Mouse (Mus musculus): Measurements from ENCODE around the gene Cdk17. TPM values are rescaled to one million over a fixed set of nuclear protein-coding genes. Genes with fewer than 3 reads are reported as not detected.

Gene Cdk17
- total RNA-seq, 2 experiments from 2014 or later = 36.3 to 41.6 TPM

DNA sequence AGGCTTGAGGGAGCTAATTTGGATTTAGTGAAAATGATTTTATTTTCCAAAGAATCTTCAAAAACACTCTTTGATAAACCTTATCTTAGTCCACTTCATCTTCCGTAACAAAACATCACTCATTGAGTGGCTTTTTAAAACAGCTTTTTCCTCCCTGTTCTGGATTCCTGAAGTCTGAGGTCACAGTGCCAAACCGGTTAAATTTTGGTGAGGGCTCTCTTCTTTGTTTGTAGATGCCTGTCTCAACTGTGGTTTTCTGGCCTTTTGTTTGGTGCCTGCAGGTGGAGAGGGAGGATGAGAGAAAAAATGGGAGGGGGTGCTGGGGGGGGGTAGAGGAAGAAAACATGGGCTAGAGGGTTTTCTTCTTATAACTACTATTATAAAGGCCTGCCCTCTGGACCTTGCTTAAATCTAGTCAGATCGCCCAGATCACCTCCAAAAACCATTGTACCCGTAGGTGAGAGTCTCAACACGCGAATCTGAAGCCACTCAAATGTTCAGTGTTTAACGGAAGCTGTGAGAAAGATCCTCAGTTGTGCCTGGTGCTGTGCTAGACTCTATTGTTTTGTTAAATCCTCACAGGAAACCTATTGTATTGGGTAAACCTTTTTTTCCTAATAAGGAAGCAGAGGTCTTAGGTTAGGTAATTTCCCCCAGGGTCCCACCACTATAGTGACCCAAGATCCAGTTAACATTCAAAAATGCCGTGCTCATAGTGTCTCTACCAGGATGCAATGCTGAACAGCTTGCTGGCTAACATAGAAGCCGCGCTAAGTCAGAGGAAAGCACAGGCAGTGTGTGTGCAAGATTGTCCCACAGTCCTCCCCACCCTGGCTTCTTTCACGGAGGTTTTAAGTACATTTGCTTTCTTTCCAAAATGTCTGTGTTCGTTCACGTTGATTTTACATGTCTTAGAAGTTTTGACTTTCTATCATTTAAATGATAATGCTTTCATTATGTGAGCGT, 5.0 kb downstream of the Cdk17 start:
- ATAC-seq (replicated peaks; ENCODE audit: poor library complexity, severe bottlenecking) = peak; percentile 63

DNA sequence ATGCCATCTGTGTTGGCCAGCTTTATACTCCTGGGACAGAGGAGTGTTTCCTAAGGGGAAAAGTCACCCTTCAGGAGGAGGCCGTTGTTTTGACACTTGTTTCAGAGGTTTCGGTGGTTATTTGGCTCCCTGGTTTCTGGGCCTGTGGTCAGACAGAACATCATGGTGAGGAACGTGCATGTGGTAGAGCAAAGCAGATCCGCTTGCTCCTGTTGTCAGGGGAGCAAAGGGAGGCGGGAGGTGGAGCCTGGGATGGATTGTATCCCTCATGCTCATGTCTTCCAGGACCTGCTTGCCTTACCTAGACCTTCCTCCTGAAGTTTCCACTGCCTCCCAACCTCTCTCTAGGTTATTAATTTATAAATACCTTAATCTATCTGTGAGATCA, 5.7 kb downstream of the Cdk17 start:
- peak; percentile 60 for ATAC-seq (replicated peaks; ENCODE audit: poor library complexity, severe bottlenecking)

DNA sequence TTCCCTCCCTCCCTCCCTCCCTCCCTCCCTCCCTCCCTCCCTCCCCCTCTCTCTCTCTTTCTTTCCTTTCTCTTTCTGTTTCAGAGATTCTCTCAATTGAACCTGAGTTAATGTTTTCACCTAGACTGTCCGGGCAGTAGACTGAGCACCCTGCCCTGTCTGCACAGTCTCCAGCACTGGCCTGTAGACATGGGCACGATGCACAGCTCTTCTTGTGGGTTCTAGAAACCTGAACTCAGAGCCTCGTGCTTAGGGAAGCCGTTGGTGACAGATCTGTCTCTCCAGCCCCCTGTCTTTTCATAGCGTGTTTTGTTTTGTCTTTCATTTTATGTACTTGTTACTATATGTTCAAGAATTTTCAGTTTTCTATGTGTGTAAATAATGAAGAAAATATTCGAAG, 6.6 kb downstream of the Cdk17 start:
- ATAC-seq (replicated peaks; ENCODE audit: poor library complexity, severe bottlenecking) = no peak

DNA sequence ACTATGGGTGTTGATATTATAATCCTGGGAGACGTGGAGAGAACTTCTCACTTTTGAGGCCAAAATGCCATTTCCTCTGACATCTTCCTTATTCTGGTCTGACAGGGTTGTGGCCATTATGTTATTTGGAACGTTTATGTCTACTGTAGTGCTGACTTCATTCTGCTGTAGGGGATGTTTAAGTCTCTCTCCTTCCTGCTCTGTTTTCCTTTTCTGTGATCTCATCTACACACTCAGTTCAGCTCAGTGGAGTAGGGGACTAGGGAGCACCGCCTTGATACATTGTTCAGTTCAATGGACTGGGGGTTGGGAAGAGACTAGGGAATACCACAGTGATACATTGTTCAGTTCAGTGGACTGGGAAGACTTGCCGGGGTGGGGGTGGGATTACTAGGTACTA, 7.4 kb downstream of the Cdk17 start:
- peak; percentile 43 for ATAC-seq (replicated peaks; ENCODE audit: poor library complexity, severe bottlenecking)

DNA sequence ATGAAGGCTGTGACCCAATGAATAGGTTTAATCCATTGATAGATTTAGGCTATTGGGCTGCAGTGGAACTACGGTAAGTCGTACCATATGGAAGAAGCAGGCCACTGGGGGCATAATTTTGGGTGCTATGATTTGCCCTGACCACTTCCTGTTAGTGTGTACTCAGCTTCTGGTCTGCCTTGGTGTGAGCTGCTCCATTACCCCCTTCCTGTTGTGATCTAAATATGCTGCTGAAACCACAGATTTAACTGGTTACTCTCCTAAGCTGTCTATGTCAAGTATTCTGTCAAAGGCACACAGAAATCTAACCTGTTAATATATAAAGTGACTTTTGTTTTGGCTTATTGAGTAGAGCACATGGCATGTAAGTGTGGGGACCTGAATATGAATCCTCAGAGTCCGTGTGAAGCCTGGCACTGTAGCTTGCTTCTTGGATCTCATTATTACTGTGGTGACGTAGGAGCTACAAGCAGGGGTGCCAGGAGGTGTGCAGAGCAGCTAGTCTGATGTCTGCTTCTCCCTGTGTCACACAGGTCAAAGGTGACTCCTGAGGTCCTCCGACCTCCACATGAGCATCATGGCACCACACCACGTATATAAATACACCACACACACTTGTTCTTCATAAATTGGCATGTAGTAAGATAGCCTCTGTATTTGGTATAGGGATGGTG, 10.6 kb downstream of the Cdk17 start:
- peak; percentile 80 for ATAC-seq (replicated peaks; ENCODE audit: poor library complexity, severe bottlenecking)

DNA sequence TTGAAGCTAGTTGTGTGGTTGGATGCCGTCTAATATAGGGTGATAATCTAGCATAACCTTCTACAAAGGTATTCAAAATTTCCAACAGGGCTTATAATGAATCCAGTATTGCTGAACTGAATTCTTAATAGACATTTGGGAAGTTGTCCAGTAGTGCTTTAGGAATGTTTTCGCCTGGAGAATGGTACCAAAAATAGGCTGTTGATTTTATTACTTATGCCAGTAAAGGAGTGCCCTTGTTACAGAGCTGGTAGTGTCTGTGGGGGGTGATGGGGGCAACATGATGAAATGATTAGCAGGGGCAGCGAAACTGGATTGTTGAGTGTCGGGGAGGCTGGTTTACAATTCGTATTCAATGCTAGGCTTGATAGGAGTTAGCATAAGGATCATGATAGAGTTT, 16.8 kb downstream of the Cdk17 start:
- no peak for ATAC-seq (replicated peaks; ENCODE audit: poor library complexity, severe bottlenecking)

DNA sequence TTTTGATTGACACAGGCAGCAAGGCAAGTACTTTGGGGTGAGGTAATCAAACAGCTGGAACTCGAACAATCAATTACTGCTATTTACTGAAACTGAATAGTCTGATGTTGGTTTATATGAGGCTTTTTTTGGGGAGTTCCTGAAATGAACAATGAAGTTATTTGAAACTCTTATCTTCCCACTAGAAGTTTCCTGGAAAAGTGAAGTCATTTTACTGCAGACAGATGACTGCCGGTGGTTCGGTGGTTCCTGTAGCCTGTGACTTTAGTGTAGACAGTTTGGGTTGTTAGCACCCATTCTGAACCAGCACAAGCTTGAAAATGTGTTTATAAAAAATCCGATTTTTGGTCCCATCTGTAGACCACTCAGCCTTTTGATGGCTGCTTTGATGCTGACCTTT, 17.2 kb downstream of the Cdk17 start:
- no peak for ATAC-seq (replicated peaks; ENCODE audit: poor library complexity, severe bottlenecking)

DNA sequence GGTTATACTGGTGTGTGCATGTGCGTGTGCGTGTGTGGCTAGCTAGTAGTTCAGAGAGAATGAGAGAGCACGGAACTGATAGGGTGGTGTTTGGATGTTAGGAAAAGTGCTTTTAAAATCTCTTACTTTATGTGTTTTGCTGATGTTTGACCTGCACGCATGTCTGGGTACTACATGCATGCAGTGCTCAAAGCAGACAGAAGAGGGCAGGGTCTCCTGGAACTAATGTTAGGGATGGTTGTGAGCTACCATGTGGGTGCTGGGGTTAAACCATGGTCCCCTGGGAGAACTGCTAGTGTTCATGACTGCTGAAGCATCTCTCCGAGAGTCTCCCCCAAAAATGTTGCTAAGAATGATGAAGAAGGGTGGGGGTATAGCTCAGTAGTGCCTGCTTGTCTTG, 18.0 kb downstream of the Cdk17 start:
- ATAC-seq (replicated peaks; ENCODE audit: poor library complexity, severe bottlenecking) = no peak

DNA sequence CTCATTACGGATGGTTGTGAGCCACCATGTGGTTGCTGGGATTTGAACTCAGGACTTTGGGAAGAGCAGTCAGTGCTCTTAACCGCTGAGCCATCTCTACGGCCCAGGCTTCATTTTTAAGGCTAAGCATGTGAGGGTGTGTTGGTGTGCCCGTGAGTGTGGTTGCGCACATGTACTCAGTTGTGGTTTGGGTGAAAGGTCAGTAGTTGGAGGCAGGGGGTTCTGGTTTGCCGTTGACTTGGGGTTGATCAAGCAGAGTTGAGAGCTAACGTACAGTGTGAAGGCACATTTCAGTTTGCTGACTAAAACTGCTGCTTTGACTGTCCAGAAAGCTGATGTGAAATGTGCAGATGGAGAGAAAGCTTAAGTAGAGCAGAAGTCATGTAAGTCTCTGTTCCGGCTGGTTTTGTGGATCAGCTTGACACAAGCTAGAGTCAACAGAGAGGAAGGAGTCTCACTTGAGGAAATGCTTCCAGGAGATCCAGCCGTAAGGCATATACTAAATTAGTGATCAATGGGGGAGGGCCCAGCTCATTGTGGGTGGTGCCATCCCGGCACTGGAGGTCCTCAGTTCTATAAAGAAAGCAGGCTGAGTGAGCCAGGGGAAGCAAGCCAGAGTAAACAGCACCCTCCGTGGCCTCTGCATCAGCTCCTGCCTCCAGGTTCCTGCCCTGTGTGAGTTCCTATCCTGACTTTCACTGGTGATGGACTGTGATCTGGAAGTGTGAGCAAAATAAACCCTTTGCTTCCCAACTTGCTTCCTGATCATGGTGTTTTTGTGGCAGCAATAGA, 19.2 kb downstream of the Cdk17 start:
- no peak for ATAC-seq (replicated peaks; ENCODE audit: poor library complexity, severe bottlenecking)

DNA sequence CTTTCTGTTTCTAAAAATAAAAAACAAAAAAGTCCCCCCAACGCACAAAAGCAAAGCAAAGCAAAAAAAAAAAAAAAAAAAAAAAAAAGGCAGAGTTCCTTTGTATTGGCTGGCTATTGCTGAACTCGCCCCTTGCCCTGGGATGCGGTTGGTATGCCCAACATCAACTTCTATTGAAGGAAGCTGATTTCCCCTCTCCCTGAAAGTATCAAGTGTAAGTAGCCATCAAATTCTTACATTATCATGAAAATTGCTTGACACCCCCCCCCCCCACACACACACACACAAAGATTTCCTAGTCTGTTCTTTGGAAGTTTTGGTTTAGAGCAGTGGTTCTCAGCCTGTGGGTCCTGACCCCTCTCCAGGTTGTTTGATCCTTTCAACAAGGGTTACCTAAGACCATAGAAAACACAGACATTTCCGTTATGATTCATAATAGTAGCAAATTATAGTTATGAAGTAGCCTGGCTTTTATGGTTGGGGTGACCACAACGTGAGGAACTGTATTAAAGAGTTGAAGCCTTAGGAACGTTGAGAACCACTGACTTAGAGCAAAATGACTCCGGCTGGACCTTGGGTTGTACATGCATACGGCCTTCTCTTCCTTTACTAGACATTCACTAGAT, 23.8 kb downstream of the Cdk17 start:
- peak; percentile 54 for ATAC-seq (replicated peaks; ENCODE audit: poor library complexity, severe bottlenecking)

DNA sequence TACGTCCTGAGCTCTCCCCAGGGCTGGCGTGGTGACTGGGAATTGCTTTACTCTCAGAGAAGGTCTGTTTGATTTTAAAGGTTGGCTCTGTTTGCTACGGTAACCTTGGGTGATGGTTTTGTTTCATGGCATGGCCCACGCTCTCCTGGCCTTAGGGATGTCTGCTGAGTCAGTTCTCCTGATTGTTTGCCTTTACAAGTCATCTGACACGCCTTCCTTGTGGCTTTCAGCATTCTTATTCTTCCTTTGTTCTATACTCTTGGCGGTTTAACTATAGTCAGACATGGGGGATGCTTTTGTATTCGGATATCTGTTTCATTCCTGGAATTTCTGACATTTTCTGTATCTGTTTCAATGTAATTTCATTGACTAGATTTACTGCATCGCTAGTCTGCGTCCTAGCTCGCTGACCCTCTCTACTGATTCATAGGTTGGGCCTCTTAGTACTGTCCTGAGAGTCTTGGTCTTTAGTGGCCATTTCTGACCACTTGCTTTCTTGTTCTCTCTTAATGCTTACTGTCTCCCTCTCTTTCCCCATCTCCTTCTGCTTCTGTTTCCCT, 27.8 kb downstream of the Cdk17 start:
- no peak for ATAC-seq (replicated peaks; ENCODE audit: poor library complexity, severe bottlenecking)

DNA sequence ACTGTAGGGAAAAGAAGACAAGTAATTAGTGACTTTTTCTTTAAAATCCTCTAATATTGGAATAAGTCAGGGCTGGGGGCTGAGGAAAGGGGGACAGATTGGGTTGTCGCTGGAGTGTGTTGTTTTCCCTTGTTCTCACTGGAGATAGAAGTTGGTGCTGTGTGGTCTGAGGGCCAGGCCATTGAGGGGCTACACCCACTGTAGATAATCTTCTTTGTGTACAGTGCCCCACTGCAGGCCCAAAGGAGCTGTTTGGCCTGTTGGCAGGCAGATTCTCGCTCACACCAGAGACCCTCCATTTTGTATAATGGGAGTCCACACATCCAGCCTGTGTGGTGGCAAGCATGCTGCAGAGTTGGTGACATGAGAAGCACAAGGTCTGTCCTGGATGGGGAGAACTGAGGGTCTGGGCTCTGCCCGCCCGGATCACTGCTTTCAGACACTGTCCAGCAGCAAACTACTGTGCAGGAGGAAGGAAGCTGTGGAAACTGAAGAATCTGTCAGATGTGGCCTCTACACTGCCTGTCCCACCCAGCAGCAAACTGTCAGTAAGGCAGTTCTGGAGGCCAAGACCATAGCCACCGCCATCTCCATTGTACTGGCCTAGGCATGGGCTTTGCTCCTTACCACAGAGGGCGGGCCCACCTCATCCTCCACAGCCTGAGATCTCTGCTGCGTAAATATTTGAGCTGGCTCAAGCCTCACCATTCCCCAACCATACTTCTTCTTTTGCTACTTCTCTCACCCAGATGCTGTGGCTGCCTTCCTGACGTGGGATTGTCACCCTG, 30.0 kb downstream of the Cdk17 start:
- ATAC-seq (replicated peaks; ENCODE audit: poor library complexity, severe bottlenecking) = peak; percentile 89

DNA sequence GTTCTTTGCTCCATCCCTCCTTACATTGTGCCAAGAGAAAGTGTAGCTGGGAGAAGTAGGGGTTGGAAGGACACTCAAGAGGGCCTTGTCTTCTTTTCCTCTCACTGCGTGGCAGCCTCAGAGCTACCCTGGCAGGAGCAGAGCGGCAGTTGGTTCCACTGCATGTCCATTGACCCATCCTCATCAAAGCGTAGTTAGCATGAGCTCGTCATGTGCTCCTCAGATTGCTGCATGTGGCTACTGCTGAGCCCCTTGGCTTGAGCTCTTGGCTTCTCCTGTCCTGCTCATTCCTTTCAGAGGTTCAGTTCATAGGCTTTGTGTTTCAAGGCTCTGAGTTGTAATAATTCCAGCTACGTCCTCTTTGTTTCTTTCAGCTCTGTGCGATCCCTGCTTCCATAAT, 36.4 kb downstream of the Cdk17 start:
- ATAC-seq (replicated peaks; ENCODE audit: poor library complexity, severe bottlenecking) = no peak

DNA sequence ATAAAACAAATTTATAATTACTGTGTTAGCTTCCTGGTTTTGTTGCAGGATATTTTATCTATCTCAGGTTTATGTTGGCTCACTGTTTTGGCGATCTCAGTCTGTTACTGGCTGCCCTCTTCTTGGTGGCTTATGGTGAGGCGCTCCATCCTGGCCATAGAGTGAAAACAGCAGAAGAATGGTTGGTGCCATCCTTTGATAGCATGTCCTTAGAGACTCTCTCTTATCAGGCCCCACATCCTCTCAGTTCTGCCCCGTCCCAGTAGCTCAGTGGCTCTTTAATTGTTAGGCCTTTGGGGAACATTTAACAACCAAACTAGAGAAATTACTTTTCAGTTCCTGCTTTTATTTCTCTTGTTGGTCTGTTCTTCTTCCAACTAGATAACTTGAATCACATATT, 38.3 kb downstream of the Cdk17 start:
- no peak for ATAC-seq (replicated peaks; ENCODE audit: poor library complexity, severe bottlenecking)

DNA sequence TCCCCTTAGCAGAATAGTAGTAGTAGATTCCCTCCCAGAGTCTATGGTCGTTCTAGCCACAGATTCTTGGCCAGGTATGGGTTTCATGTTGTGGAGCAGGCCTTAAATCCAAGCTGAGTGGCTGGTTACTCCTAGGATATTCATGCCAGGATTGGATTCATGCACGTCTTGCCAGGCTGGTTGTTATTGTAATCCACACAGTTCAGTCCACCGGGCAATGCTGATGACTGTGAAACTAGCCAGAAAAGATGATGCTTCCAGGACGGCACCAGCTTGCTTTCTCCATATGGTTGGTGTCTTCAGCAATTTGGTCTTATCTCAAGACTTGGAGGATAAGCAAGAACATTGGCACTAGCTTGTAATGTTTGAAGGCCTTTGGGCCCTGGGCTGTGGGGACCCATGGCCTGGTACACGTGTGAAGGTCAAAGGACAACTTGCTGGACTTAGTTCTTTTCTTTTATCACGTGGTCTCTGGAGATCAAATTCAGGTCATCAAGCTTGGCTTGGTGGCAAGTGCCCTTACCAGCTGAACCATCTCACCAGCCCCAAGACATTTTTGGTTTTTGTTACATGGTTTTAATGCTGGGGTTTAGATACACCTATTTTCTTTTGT, 41.3 kb downstream of the Cdk17 start:
- no peak for ATAC-seq (replicated peaks; ENCODE audit: poor library complexity, severe bottlenecking)

DNA sequence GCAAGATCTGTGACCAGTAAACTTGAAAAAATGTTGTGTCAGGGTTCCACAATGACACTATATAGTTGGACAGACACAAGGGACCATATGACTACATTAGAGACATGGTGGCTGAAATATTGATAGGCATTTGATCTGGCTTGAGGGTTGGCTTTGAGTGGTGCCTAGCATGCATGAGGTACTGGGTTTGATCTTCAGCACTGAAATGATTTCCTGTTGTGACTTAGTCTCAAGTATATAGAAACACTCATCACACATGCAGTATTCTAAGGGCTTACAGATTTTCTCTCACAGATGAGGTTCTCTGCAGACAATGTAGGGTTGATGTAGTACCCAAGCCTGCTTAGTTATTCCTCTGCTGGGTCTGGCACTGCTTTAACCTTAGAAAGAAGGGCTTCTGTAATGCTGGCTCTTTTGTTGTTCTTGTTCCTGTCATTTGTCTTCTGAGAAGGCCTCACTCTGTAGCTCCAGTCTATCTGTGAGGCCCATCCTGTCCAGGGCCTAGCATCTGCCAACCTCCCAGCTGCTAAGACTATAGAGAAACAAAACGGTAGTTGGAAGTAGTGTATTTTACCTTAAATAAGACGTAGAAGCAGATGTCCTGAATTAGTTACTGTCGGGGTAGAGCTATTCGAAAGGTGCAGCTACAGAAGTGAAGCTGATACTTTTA, 44.7 kb downstream of the Cdk17 start:
- no peak for ATAC-seq (replicated peaks; ENCODE audit: poor library complexity, severe bottlenecking)

DNA sequence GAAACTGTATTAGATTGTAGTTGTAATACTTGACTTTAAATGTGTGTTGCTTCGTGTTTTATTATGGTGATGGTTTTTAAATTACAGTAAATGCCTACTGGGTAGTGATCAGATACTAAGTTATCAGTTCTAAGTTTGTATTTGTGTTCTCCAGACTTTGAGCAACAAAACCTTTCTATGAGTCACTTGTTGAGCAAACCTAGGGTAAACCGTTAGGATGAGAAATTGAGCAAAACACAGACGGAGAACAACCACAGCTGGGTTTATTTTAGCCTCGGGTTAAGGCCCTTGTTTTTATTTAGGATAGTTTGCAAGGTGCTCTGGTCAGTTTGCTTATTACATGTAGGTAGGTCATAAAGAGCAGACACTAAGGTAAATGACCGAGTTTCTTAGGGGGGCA, 46.5 kb downstream of the Cdk17 start:
- ATAC-seq (replicated peaks; ENCODE audit: poor library complexity, severe bottlenecking) = peak; percentile 71

DNA sequence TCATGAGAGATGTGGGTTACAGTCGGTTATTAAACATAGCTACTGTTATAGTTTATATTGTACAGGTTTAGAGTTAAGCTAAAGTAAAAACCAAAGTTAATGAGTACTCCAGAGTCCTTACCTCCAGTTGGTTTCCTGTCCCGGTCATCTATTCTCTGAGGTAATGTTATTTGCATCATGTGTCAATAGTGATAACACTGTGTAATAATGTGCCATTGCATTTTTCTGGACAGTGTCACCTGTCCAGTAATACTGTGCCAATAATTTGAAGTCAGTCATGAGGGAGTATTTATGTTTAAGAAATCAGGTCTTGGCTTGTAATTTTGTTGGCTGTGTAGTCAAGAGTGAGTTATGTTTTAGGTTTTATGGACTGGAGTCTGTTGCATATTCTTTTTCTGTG, 52.0 kb downstream of the Cdk17 start:
- no peak for ATAC-seq (replicated peaks; ENCODE audit: poor library complexity, severe bottlenecking)

All from granulocyte monocyte progenitor cell, adult 5-6 weeks (primary cell).